Mouse (Mus musculus): ENCODE measurements around the gene Atp2b1. TPM values are rescaled to one million over a fixed set of nuclear protein-coding genes. Genes with fewer than 3 reads are reported as not detected.
A peak's percentile ranks its signal among the peaks of the same experiment; 100 is the strongest.
"Not testable (repeated sequence)": the region's sequence is repeated elsewhere in the genome, so short reads cannot be mapped to it uniquely, and the experiment has no call there.

Gene Atp2b1
- polyA plus RNA-seq, 1 experiment from 2014 or later: 88.5 TPM

GRCm38 (mm10) chr10:98979951-98980350, 65.7 kb downstream of the Atp2b1 start:
- no peak overlapping the region for H3K4me3 ChIP-seq (ENCODE audit: low read length)
- ATAC-seq (replicated peaks; ENCODE audit: extremely low read depth, insufficient read depth, low FRiP score): no peak
- H3K9ac ChIP-seq (ENCODE audit: low read length): no peak overlapping the region

DNA sequence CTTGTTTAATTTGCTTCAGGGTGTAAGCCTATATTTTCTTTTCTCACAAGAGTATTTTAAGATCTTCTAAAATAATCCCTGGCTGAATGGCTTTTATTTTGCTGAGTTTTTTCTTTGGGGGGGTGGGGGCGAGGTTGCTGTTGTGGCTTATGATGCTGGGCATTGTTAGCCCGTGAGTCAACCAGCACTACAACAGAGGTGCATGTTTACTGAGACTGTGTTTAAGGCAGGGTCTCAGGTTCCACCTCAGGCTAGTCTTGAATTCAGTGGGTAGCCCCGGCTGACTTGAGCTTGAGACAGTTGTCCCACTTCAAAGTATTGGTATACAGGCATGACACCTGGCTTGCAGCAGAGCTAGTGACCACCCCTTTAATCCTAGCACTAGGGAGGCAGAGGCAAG, 77.8 kb downstream of the Atp2b1 start:
- no peak overlapping the region for H3K4me3 ChIP-seq (ENCODE audit: low read length)

More at GRCm38 (mm10) chr10:98979951-98980350, 65.7 kb downstream of the Atp2b1 start:
- Histone ChIP-seq H3K9me3 (replicated peaks; ENCODE audit: control insufficient read depth, low read length) (no peaks in the 10 kb centered on the region), H3K4me1 (ENCODE audit: control insufficient read depth, insufficient read depth, low read length) (peaks cover 19% of the 10 kb centered on the region), H3K36me3 (ENCODE audit: control insufficient read depth, insufficient read depth) (peaks cover 3% of the 10 kb centered on the region; the same call in 1 of the 2 replicates), H3K27me3 (ENCODE audit: control insufficient read depth, insufficient read depth, low read length) (no peaks in the 10 kb centered on the region), H3K4me2 (ENCODE audit: low read depth, low read length) (no peak overlapping the region), H3K27ac (ENCODE audit: low read length) (no peak overlapping the region)
- 83% methylated on average over 8 of the region's 8 CpGs for WGBS

DNA sequence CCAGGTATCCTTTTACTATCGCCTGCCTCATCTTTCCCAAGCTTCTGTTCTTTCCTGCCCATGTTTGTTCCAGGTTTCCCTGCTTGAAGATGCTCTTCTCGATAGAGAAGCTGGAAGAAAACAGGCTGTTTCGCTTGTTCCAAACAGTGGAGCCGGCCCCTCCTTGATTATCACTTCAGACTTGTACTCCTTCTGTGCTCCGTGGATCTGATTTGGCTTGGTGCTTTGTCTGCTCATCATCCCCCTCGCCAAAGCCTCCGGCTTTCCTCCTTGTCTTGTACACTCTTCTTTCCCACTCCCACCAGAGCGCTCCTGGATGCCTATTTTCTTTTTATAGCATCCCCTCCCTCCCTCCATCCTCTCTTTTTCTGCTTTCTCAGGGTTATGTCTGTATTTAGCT, 79.0 kb downstream of the Atp2b1 start:
- peaks cover 31% of the 10 kb centered on the region for H3K36me3 ChIP-seq (ENCODE audit: control insufficient read depth, insufficient read depth)

More for the DNA sequence above, 77.8 kb downstream of the Atp2b1 start:
- no peaks in the 10 kb centered on the region for H3K4me1 ChIP-seq (ENCODE audit: control insufficient read depth, insufficient read depth, low read length)
- peaks cover 29% of the 10 kb centered on the region; the same call in 1 of the 2 replicates for H3K36me3 ChIP-seq (ENCODE audit: control insufficient read depth, insufficient read depth)
- no peak overlapping the region for H3K27ac ChIP-seq (ENCODE audit: low read length)
- H3K27me3 ChIP-seq (ENCODE audit: control insufficient read depth, insufficient read depth, low read length): no peaks in the 10 kb centered on the region
- no peak overlapping the region for H3K9ac ChIP-seq (ENCODE audit: low read length)
- WGBS: 72% methylated on average over 3 of the region's 3 CpGs
- no peak overlapping the region for H3K4me2 ChIP-seq (ENCODE audit: low read depth, low read length)
- ATAC-seq (replicated peaks; ENCODE audit: extremely low read depth, insufficient read depth, low FRiP score): no peak
- H3K9me3 ChIP-seq (replicated peaks; ENCODE audit: control insufficient read depth, low read length): no peaks in the 10 kb centered on the region

DNA sequence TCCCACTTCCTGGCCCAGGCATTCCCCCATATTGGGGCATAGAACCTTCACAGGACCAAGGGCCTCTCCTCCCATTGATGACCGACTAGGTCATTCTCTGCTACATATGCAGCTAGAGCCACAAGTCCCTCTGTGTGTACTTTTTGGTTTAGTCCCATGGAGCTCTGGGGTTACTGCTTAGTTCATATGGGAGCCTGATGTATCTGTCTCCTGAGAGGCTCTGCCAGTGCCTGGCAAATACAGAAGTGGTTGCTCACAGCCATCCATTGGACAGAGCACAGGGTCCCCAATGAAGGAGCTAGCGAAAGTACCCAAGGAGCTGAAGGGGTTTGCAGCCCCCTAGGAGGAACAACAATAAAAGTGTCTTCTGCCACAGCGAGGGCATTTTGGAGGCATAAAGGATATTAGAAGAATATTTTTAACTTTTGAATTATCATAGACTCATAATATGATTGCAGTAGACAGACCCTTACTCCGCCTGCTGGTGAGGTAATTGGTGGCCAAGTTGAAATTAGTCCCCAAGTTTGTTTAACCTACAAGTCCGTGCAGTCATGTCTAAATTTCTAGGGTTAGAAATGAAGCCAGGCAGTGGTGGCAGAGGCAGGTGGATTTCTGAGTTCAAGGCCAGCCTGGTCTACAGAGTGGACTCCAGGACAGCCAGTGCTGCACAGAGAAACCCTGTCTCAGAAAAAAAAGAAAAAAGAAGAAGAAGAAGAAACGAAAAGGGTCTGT, 81.0 kb downstream of the Atp2b1 start:
- H3K27ac ChIP-seq (ENCODE audit: low read length); H3K9ac ChIP-seq (ENCODE audit: low read length); ATAC-seq (replicated peaks; ENCODE audit: extremely low read depth, insufficient read depth, low FRiP score); H3K9me3 ChIP-seq (replicated peaks; ENCODE audit: control insufficient read depth, low read length); H3K4me1 ChIP-seq (ENCODE audit: control insufficient read depth, insufficient read depth, low read length); H3K4me2 ChIP-seq (ENCODE audit: low read depth, low read length); H3K27me3 ChIP-seq (ENCODE audit: control insufficient read depth, insufficient read depth, low read length); H3K4me3 ChIP-seq (ENCODE audit: low read length): not testable (repeated sequence)
- WGBS: 90% methylated on average over 6 of the region's 6 CpGs
- peaks cover 32% of the 10 kb centered on the region for H3K36me3 ChIP-seq (ENCODE audit: control insufficient read depth, insufficient read depth)

More for the DNA sequence above, 79.0 kb downstream of the Atp2b1 start:
- Histone ChIP-seq H3K4me1 (ENCODE audit: control insufficient read depth, insufficient read depth, low read length) (no peaks in the 10 kb centered on the region), H3K27ac (ENCODE audit: low read length) (no peak overlapping the region), H3K27me3 (ENCODE audit: control insufficient read depth, insufficient read depth, low read length) (no peaks in the 10 kb centered on the region), H3K4me3 (ENCODE audit: low read length) (no peak overlapping the region), H3K4me2 (ENCODE audit: low read depth, low read length) (no peak overlapping the region), H3K9me3 (replicated peaks; ENCODE audit: control insufficient read depth, low read length) (no peaks in the 10 kb centered on the region), H3K9ac (ENCODE audit: low read length) (no peak overlapping the region)
- ATAC-seq (replicated peaks; ENCODE audit: extremely low read depth, insufficient read depth, low FRiP score): no peak
- WGBS: 78% methylated on average over 8 of the region's 8 CpGs

- Histone ChIP-seq H3K9me3 (replicated peaks; ENCODE audit: control insufficient read depth, low read length) (no peaks in the 10 kb centered on the region), H3K27ac (ENCODE audit: low read length) (no peak overlapping the region; the same call in 1 of the 2 replicates), H3K27me3 (ENCODE audit: control insufficient read depth, insufficient read depth, low read length) (no peaks in the 10 kb centered on the region), H3K4me2 (ENCODE audit: low read depth, low read length) (no peak overlapping the region), H3K4me3 (ENCODE audit: low read length) (no peak overlapping the region), H3K9ac (ENCODE audit: low read length) (no peak overlapping the region), H3K4me1 (ENCODE audit: control insufficient read depth, insufficient read depth, low read length) (peaks cover 5% of the 10 kb centered on the region; the same call in 1 of the 2 replicates), H3K36me3 (ENCODE audit: control insufficient read depth, insufficient read depth) (peaks cover 39% of the 10 kb centered on the region)
- WGBS: 60% methylated on average over 3 of the region's 3 CpGs
- ATAC-seq (replicated peaks; ENCODE audit: extremely low read depth, insufficient read depth, low FRiP score): 0 out of 2 replicates have a peak, but pooled peaks have one; percentile 4
These were observed 90.7 kb downstream of the Atp2b1 start for GRCm38 (mm10) chr10:99004866-99005265.

DNA sequence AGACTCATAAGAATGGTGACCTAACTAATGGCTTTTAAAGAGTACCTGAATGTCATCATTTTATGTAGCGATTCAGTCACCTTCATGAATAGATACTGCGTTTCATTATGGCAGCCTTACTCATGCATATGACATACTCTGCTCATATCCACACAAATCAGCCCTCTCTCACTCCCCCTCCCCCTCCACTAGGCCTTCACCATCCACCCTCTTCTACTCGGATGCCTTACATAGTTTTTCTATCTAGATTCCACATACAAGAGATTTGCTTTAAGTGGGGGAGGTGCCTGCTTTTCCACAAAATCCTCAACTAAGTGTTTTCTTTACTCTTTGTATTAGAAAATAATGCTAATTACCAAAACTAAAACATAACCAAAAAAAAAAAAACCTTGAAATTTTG, 96.9 kb downstream of the Atp2b1 start:
- no peak overlapping the region for H3K9ac ChIP-seq (ENCODE audit: low read length)
- peaks cover 5% of the 10 kb centered on the region for H3K4me1 ChIP-seq (ENCODE audit: control insufficient read depth, insufficient read depth, low read length)
- no peak for ATAC-seq (replicated peaks; ENCODE audit: extremely low read depth, insufficient read depth, low FRiP score)
- H3K27me3 ChIP-seq (ENCODE audit: control insufficient read depth, insufficient read depth, low read length): no peaks in the 10 kb centered on the region
- no peak overlapping the region for H3K27ac ChIP-seq (ENCODE audit: low read length)
- H3K4me3 ChIP-seq (ENCODE audit: low read length): no peak overlapping the region
- H3K36me3 ChIP-seq (ENCODE audit: control insufficient read depth, insufficient read depth): peaks cover 24% of the 10 kb centered on the region
- no peak overlapping the region for H3K4me2 ChIP-seq (ENCODE audit: low read depth, low read length)
- WGBS: 42% methylated on average over 3 of the region's 3 CpGs
- no peaks in the 10 kb centered on the region for H3K9me3 ChIP-seq (replicated peaks; ENCODE audit: control insufficient read depth, low read length)

DNA sequence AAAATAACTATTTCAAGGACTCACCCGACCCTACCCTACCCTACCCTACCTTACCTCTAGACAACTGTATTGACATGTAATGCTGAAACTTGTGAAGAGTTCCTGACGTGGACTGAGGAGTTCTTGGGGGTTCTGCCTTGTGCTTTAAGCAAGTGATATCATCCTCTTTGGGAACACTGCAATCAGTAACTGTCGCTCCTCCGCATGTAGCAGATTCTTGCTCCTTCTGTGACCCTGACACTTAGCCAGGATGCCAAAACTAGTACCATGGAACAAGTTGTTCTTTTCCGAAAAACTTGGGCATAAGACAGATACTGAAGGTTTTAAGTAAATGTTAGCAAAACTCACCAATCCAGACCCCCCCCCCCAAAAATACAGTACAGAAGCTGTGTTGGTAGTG, 97.9 kb downstream of the Atp2b1 start:
- no peaks in the 10 kb centered on the region for H3K9me3 ChIP-seq (replicated peaks; ENCODE audit: control insufficient read depth, low read length)
- H3K9ac ChIP-seq (ENCODE audit: low read length): no peak overlapping the region
- H3K4me3 ChIP-seq (ENCODE audit: low read length): no peak overlapping the region
- H3K27ac ChIP-seq (ENCODE audit: low read length): no peak overlapping the region
- H3K4me1 ChIP-seq (ENCODE audit: control insufficient read depth, insufficient read depth, low read length): peaks cover 5% of the 10 kb centered on the region
- H3K4me2 ChIP-seq (ENCODE audit: low read depth, low read length): no peak overlapping the region
- H3K36me3 ChIP-seq (ENCODE audit: control insufficient read depth, insufficient read depth): peaks cover 27% of the 10 kb centered on the region
- 54% methylated on average over 5 of the region's 5 CpGs for WGBS
- H3K27me3 ChIP-seq (ENCODE audit: control insufficient read depth, insufficient read depth, low read length): no peaks in the 10 kb centered on the region
- no peak for ATAC-seq (replicated peaks; ENCODE audit: extremely low read depth, insufficient read depth, low FRiP score)

DNA sequence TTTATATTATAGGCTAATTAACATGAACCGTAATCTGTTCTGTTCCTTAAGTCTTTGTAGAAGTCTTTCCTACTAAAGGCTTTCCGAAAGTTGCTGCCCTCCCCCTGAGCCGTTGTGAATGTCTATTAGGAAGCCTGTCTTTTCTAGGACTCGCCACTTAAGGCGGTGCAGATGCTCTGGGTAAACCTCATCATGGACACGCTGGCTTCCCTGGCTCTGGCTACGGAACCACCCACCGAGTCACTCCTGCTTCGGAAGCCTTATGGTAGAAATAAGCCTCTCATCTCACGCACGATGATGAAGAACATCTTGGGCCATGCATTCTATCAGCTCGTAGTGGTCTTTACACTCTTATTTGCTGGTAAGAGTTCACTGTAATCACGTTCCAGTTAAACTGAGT, 100.5 kb downstream of the Atp2b1 start:
- H3K27me3 ChIP-seq (ENCODE audit: control insufficient read depth, insufficient read depth, low read length): no peaks in the 10 kb centered on the region
- 92% methylated on average over 13 of the region's 13 CpGs for WGBS
- no peak overlapping the region for H3K4me2 ChIP-seq (ENCODE audit: low read depth, low read length)
- ATAC-seq (replicated peaks; ENCODE audit: extremely low read depth, insufficient read depth, low FRiP score): no peak
- H3K9ac ChIP-seq (ENCODE audit: low read length): no peak overlapping the region
- H3K27ac ChIP-seq (ENCODE audit: low read length): no peak overlapping the region
- peaks cover 5% of the 10 kb centered on the region for H3K4me1 ChIP-seq (ENCODE audit: control insufficient read depth, insufficient read depth, low read length)
- no peak overlapping the region for H3K4me3 ChIP-seq (ENCODE audit: low read length)
- H3K9me3 ChIP-seq (replicated peaks; ENCODE audit: control insufficient read depth, low read length): no peaks in the 10 kb centered on the region
- peaks cover 35% of the 10 kb centered on the region for H3K36me3 ChIP-seq (ENCODE audit: control insufficient read depth, insufficient read depth)

DNA sequence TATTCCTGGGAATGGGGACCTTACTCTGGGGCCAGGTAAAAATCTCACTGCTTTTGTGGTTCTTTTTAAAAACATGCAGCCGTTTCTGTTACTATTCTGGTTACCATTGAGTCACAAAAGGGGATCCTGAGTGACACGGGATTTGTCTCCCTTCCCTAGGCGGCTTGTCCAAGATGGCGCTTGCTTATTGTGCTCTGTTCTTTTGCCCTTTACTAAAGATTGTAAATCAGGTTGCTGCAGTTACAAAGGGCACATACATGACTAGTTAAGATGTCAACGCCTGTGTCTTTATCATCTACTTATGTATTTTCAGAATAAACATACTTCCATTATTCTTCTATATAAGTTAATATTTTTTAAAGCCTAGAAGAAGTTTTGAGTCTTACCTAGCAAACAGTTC, 102.8 kb downstream of the Atp2b1 start:
- no peaks in the 10 kb centered on the region for H3K9me3 ChIP-seq (replicated peaks; ENCODE audit: control insufficient read depth, low read length)
- H3K9ac ChIP-seq (ENCODE audit: low read length): no peak overlapping the region
- WGBS: 83% methylated on average over 5 of the region's 5 CpGs
- no peaks in the 10 kb centered on the region; the same call in 1 of the 2 replicates for H3K4me1 ChIP-seq (ENCODE audit: control insufficient read depth, insufficient read depth, low read length)
- H3K36me3 ChIP-seq (ENCODE audit: control insufficient read depth, insufficient read depth): peaks cover 30% of the 10 kb centered on the region
- no peak for ATAC-seq (replicated peaks; ENCODE audit: extremely low read depth, insufficient read depth, low FRiP score)
- no peaks in the 10 kb centered on the region for H3K27me3 ChIP-seq (ENCODE audit: control insufficient read depth, insufficient read depth, low read length)
- no peak overlapping the region for H3K4me3 ChIP-seq (ENCODE audit: low read length)
- no peak overlapping the region for H3K4me2 ChIP-seq (ENCODE audit: low read depth, low read length)
- no peak overlapping the region for H3K27ac ChIP-seq (ENCODE audit: low read length)
